Mouse (Mus musculus) lung, embryonic 14.5 days (tissue): ENCODE measurements at regions not wholly inside any gene's neighbourhood (a gene's known extent, or its start where the extent isn't known, plus 50 kb on each side); places are given as distances from the start of the nearest gene placed in this dataset.

Source experiments
- ATAC-seq: fragments of 200-750 bp; cut with Nextera tagmentation; 2 replicates; pipeline ENCODE4 v1.8.0; 2017; ENCODE audit warnings: mild to moderate bottlenecking, moderate TSS enrichment, moderate library complexity; ENCODE audit not compliant: insufficient read depth
- DNase-seq: peaks from one replicate; pipeline ENCODE4 v3.0.0-alpha.2; 2015
- H3K27ac ChIP-seq: fragments of 300-500 bp; sonication (generic); 2 replicates; pipeline ENCODE4 v1.5.1; 2014; ENCODE audit warnings: low read depth, mild to moderate bottlenecking, moderate library complexity
- H3K27me3 ChIP-seq: fragments of 300-500 bp; sonication (generic); 2 replicates; pipeline ENCODE4 v1.6.1; 2014; ENCODE audit warnings: low read length, control low read depth; ENCODE audit not compliant: insufficient read depth
- H3K36me3 ChIP-seq: fragments of 300-500 bp; sonication (generic); 2 replicates; pipeline ENCODE4 v1.6.1; 2014; ENCODE audit warnings: control low read depth; ENCODE audit not compliant: insufficient read depth
- H3K4me1 ChIP-seq: fragments of 300-500 bp; sonication (generic); 2 replicates; pipeline ENCODE4 v1.6.1; 2014; ENCODE audit warnings: antibody characterized with exemption, control low read depth; ENCODE audit not compliant: insufficient read depth
- H3K4me2 ChIP-seq: fragments of 300-500 bp; sonication (generic); 2 replicates; pipeline ENCODE4 v1.6.1; 2014; ENCODE audit warnings: mild to moderate bottlenecking
- H3K4me3 ChIP-seq: fragments of 300-500 bp; sonication (generic); 2 replicates; pipeline ENCODE4 v1.5.1; 2014; ENCODE audit warnings: low read depth, low read length
- H3K9ac ChIP-seq: fragments of 300-500 bp; sonication (generic); 2 replicates; pipeline ENCODE4 v1.6.1; 2014
- H3K9me3 ChIP-seq: fragments of 300-500 bp; sonication (generic); 2 replicates; pipeline ENCODE4 v1.6.1; 2016; ENCODE audit warnings: low read depth, low read length, control low read depth
- CTCF ChIP-seq: IDR thresholded peaks from 2 replicates; pipeline ENCODE4 v1.5.1; 2016; ENCODE audit warnings: antibody characterized with exemption, low read depth
- WGBS: fragments of 180-500 bp; shearing (Covaris S2); extraction: QIAGEN DNeasy Blood & Tissue Kit; methylation state at CpG from one replicate; pipeline ENCODE4 v1.1.7; 2014; 5-methylcytosine and 5-hydroxymethylcytosine counted together

DNA sequence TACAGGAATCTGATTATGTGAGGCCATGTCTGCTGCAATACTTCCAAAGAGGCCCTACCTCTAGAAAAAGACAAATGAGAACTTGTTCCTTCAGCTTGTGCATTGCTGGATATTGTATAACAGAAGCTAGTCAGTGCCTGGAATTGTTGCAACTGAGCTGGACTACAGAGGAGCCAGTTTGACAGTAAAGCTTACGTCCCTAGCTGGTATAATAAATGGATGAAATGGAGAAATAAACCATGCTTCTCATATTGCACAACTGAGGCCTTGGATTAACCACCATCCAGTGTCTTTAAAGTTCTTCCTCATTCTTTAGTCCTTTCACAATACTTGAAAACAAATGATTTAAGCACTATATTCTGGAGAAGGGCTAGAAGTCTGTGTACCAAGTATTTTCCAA lies 230.8 kb downstream of the Fam84a start:
- DNase-seq = no peak

DNA sequence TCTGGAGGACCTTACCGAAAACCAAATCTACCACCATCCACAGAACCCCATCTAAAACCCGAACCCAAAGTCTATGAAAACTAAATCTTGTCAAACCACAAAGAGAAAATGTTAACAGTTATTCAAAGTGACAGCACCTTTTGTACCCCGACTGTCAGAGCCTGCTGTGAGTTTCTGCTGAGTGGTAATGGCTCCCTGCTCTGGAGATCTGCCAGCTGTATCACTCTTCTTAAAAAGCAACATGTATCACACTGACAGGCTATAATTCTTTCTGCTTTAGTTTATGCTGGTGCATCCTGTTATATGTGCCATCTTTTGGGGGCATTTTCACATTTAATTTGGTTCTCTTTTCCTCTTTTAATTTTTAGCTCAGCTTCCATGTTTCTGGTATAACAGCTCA lies 268.5 kb downstream of the Fam84a start:
- H3K9me3 ChIP-seq = no peaks in the 10 kb centered on the region
- no peaks in the 10 kb centered on the region for H3K4me1 ChIP-seq
- H3K27ac ChIP-seq = no peak overlapping the region
- no peaks in the 10 kb centered on the region for H3K27me3 ChIP-seq
- no peak for DNase-seq
- no peak overlapping the region for H3K4me3 ChIP-seq
- no peak overlapping the region for H3K9ac ChIP-seq
- H3K36me3 ChIP-seq = no peaks in the 10 kb centered on the region
- ATAC-seq = no peak
- TF ChIP-seq CTCF = no peak
- no peak overlapping the region for H3K4me2 ChIP-seq
- 36% methylated on average over 3 of the region's 3 CpGs for WGBS

More for the DNA sequence above, 230.8 kb downstream of the Fam84a start:
- no peak for ATAC-seq
- TF ChIP-seq CTCF = no peak
- no peaks in the 10 kb centered on the region for H3K27me3 ChIP-seq
- no peaks in the 10 kb centered on the region for H3K4me1 ChIP-seq
- no peak overlapping the region for H3K4me2 ChIP-seq
- H3K9me3 ChIP-seq = no peaks in the 10 kb centered on the region
- H3K4me3 ChIP-seq = no peak overlapping the region
- WGBS = 57% methylated on average over 1 of the region's 1 CpGs
- H3K9ac ChIP-seq = no peak overlapping the region
- H3K27ac ChIP-seq = no peak overlapping the region
- no peaks in the 10 kb centered on the region for H3K36me3 ChIP-seq

DNA sequence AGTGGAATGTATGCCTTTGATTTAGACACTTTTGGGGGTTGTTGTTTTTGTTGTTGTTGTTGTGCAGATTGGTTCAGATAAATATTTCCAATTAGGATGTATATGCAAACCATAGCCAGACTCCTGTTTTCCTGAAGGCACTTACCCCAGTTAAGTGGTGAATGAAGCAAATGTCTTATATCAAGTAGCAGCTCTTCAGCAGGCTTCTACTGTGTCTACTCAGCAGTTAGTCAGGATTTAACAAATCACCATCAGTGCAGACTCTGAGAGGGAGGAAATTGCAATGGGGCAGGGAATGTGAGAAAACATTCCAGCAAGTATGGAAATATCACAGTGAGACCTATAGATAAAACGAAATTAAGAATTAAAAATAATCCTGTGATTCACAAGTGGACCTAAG lies 282.7 kb downstream of the Fam84a start:
- WGBS = 46% methylated on average over 1 of the region's 1 CpGs
- H3K9me3 ChIP-seq = no peaks in the 10 kb centered on the region
- peak; percentile 58; the same call in 1 of the 2 replicates for ATAC-seq

DNA sequence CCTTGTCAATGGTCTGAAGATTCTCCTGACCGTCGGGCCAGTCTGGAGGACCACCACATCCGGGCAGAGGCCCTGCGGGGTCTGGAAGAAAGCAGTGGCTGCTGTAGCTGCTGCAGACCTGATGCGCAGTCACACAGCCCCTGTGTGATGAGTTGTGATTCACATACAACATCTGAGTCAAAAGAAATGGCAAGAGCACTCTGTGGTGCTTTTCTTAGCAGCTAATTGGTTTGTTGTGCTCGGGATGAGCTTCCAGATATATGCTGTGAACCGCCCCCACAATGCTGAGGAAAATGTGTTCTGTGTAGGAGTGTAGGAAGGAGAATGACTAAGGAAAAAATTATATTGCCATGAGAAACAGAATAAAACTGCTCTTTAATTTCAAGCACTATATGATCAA lies 290.6 kb downstream of the Fam84a start:
- no peak overlapping the region for H3K4me2 ChIP-seq
- no peak for TF ChIP-seq CTCF
- no peaks in the 10 kb centered on the region for H3K9me3 ChIP-seq
- H3K27me3 ChIP-seq = no peaks in the 10 kb centered on the region
- 88% methylated on average over 7 of the region's 7 CpGs for WGBS
- no peak overlapping the region for H3K9ac ChIP-seq
- H3K4me3 ChIP-seq = no peak overlapping the region
- DNase-seq (no peak), ATAC-seq (no peak)
- no peaks in the 10 kb centered on the region for H3K36me3 ChIP-seq
- H3K27ac ChIP-seq = no peak overlapping the region
- H3K4me1 ChIP-seq = no peaks in the 10 kb centered on the region

More for the DNA sequence above, 282.7 kb downstream of the Fam84a start:
- H3K27ac ChIP-seq = no peak overlapping the region
- no peak for TF ChIP-seq CTCF
- H3K36me3 ChIP-seq = no peaks in the 10 kb centered on the region
- H3K4me1 ChIP-seq = no peaks in the 10 kb centered on the region
- H3K4me2 ChIP-seq = no peak overlapping the region
- no peaks in the 10 kb centered on the region for H3K27me3 ChIP-seq
- peak; percentile 68 for DNase-seq
- H3K9ac ChIP-seq = no peak overlapping the region
- no peak overlapping the region for H3K4me3 ChIP-seq

DNA sequence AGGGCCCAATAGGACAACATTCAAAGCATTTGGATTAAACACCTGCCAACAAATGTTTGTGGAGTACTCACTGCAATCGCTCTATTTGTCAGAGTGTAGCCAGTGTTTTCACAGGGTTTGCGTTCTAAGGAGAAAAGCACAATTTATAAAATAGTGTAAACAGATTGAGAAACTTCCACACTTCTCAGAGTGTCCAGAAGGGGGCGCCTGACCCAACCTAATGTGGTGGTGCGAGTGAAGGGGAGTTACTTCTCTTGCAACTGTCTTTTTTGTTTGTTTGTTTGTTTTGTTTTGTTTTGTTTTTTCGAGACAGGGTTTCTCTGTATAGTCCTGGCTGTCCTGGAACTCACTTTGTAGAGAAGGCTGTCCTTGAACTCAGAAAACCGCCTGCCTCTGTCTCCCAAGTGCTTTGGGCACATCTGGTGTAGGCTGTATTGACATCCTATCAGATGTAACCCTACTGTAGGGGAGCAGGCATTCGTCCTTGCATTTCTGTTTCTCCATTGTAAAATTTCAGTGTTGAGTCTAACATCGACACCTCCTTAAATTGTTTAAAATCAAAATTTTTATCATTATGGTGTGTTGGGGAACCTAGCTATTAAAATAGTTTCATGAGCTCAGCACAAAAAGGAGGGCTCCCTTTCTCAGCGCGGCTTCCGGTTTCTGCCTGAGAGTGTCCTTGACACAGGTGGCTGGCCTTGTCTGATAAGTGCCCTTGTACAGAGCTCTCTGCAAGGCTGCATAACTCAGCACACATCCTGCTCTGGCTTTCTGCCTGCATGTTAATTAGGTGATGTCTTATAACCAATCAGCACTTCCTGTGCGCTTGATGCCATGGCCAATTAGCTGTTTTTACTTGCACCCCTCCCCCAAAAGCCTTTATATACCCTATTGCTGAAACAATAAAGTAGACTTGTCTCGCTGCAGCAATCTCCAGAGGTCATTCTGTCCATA lies 307.0 kb downstream of the Fam84a start:
- H3K9me3 ChIP-seq = 0 out of 2 replicates have a peak, but pooled peaks cover 3% of the 10 kb centered on the region
- TF ChIP-seq CTCF = peak; percentile 62
- no peaks in the 10 kb centered on the region for H3K4me1 ChIP-seq
- DNase-seq (peak; percentile 69), ATAC-seq (peak; percentile 66; the same call in 1 of the 2 replicates)
- no peak overlapping the region for H3K9ac ChIP-seq
- 34% methylated on average over 13 of the region's 13 CpGs for WGBS
- H3K4me3 ChIP-seq = no peak overlapping the region
- no peak overlapping the region for H3K4me2 ChIP-seq
- H3K27me3 ChIP-seq = no peaks in the 10 kb centered on the region
- no peaks in the 10 kb centered on the region for H3K36me3 ChIP-seq
- no peak overlapping the region for H3K27ac ChIP-seq

DNA sequence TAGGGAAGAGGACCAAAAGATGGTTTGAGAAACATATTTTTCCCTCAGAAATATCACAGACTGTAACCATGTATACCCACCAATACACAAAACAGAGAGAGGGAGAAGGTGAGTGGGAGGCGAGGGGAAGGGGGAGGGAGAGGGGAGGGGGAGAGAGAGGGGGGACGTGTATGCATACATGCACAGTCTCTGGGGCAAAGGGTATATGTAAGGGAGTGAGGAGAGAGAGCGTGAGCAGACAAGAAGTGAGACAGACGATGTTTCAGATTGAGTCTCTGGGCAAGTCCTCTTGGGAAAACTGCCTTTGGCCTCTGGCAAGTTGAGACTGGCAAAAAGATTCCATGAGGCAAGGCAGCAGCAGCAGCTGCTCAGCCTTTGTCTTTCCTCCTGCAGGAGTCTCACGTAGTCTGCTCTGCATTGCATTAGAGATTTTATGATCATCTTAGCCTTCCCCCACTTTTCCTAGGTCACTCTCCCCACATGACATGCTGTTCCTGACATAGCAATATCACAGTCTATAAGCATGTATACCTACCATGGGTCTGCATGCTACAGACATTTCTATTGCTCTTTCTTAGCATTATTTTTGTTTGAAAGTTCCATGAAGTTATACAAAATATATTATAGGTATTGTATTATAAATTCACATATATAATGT lies 308.3 kb downstream of the Fam84a start:
- no peaks in the 10 kb centered on the region for H3K36me3 ChIP-seq
- no peak for ATAC-seq

DNA sequence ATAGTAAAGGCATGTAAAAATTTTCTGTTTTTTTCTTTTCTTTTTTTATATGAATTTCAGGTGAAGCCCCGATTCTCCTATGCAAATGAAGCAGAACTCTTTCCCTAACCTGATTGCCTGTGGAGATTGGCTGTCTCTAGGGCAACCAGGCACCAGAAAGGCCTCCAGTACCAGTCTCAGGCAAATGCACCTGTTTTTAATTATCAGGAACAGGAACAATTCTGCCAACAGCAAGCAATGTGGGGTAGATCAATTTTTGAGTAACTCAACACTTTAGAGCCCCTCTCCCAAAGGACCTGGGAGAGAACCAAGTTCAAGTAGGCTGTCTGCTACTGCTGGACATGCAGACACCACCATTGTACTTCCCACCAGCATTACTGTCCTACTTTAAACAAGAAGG lies 310.6 kb downstream of the Fam84a start:
- H3K4me2 ChIP-seq = no peak overlapping the region
- no peak for ATAC-seq
- H3K9ac ChIP-seq = no peak overlapping the region
- TF ChIP-seq CTCF = no peak
- no peak overlapping the region for H3K27ac ChIP-seq
- H3K4me3 ChIP-seq = no peak overlapping the region
- no peaks in the 10 kb centered on the region for H3K4me1 ChIP-seq
- no peaks in the 10 kb centered on the region for H3K27me3 ChIP-seq
- DNase-seq = no peak
- H3K9me3 ChIP-seq = no peaks in the 10 kb centered on the region
- no peaks in the 10 kb centered on the region for H3K36me3 ChIP-seq
- 72% methylated on average over 1 of the region's 1 CpGs for WGBS

More for the DNA sequence above, 308.3 kb downstream of the Fam84a start:
- no peak for TF ChIP-seq CTCF
- DNase-seq = no peak
- no peaks in the 10 kb centered on the region for H3K4me1 ChIP-seq
- no peak overlapping the region for H3K9ac ChIP-seq
- 34% methylated on average over 4 of the region's 5 CpGs for WGBS
- H3K4me3 ChIP-seq = no peak overlapping the region
- no peak overlapping the region for H3K4me2 ChIP-seq
- H3K27ac ChIP-seq = no peak overlapping the region
- H3K9me3 ChIP-seq = 0 out of 2 replicates have a peak, but pooled peaks cover 3% of the 10 kb centered on the region
- H3K27me3 ChIP-seq = no peaks in the 10 kb centered on the region
